Mouse (Mus musculus) liver, postnatal 0 days (tissue): ENCODE measurements around the gene Slc28a2.
"Not testable (repeated sequence)": the region's sequence is repeated elsewhere in the genome, so short reads cannot be mapped to it uniquely, and the experiment has no call there.

Experiments
- CTCF ChIP-seq: sonication (generic); IDR thresholded peaks from 2 replicates; pipeline ENCODE4 v1.5.1; 2016; ENCODE audit warnings: antibody characterized with exemption, low read depth
- EP300 ChIP-seq: IDR thresholded peaks from 2 replicates; pipeline ENCODE4 v1.6.1; 2016; ENCODE audit warnings: antibody characterized with exemption, low read depth, mild to moderate bottlenecking

- TF ChIP-seq CTCF, EP300: not testable (repeated sequence)
Observed at GRCm38 (mm10) chr2:122485654-122486053, 59.4 kb downstream of the Slc28a2 start.
